Mouse (Mus musculus) C2C12 (cell line): Measurements from ENCODE around the gene Rps6ka6.

Experiments
- CEBPB ChIP-seq: IDR thresholded peaks from one replicate; pipeline ENCODE4 v1.6.1; 2011; ENCODE audit warnings: low read depth, mild to moderate bottlenecking, control low read depth, moderate library complexity
- CTCF ChIP-seq: IDR thresholded peaks from one replicate; pipeline ENCODE4 v1.5.1; 2011; ENCODE audit not compliant: control insufficient read depth, insufficient read depth, insufficient read length
- FOSL1 ChIP-seq: IDR thresholded peaks from one replicate; pipeline ENCODE4 v1.8.0; 2011; ENCODE audit warnings: mild to moderate bottlenecking, low read length; ENCODE audit not compliant: poor library complexity, insufficient read depth, severe bottlenecking
- MAX ChIP-seq: IDR thresholded peaks from one replicate; pipeline ENCODE4 v1.6.1; 2011; ENCODE audit warnings: mild to moderate bottlenecking, control low read depth
- MYOD1 ChIP-seq: IDR thresholded peaks from one replicate; pipeline ENCODE4 v1.6.1; 2011; ENCODE audit warnings: low read depth; ENCODE audit not compliant: control insufficient read depth, insufficient read length
- MYOG ChIP-seq: IDR thresholded peaks from one replicate; pipeline ENCODE4 v1.6.1; 2011; ENCODE audit not compliant: control insufficient read depth, insufficient read length; ENCODE audit errors: extremely low read depth
- USF1 ChIP-seq: IDR thresholded peaks from one replicate; pipeline ENCODE4 v1.6.1; 2011; ENCODE audit warnings: low read depth, mild to moderate bottlenecking, control low read depth, moderate library complexity

GRCm38 (mm10) chrX:111414775-111415174, 123.0 kb downstream of the Rps6ka6 start:
- TF ChIP-seq CTCF (no peak), MYOG (no peak), USF1 (no peak), MAX (no peak), FOSL1 (no peak), CEBPB (no peak), MYOD1 (no peak)
